8 mouse cellular contexts compared by ENCODE assay signal in the genomic region with DNA sequence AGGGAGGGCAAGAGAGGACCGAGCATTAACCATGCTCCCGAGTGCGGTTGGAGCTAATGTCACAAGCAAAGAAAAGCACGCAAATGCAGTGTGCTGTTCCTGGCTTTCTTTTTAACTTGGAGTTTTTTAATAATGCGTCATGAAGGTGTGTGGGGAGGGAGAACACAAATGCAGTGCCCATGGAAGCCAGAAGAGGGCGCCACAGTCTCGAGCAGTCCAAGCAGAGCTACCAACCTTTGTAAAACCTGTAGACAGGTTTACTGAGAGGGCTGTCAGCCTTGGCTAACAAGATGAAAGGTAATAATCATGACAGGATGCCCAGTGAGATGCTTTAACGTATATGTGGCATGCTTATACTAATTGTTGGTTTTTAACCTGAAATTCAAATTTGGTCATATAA. TPM values are rescaled to one million over a fixed set of nuclear protein-coding genes. Genes with fewer than 3 reads are reported as not detected.
A peak's percentile ranks its signal among the peaks of the same experiment; 100 is the strongest.
DNase-seq lines count a peak whose midpoint lies in the region; ATAC-seq and TF ChIP-seq lines count a peak whose summit lies in the region.

No protein-coding gene starts in this region.

- TF ChIP-seq POLR2A in kidney, adult 2 months (IDR thresholded peaks at IDR 0.05; ENCODE audit: low read depth, low read length): no peak

- H3K4me3 ChIP-seq in kidney, adult 2 months (ENCODE audit: insufficient read depth, low read depth, low read length): peak overlapping the region; percentile 24; the same call in 1 of the 2 replicates
- peak overlapping the region; percentile 23 for H3K4me3 ChIP-seq in limb, embryonic 13.5 days
- no peak overlapping the region for H3K4me3 ChIP-seq in midbrain, postnatal 0 days (ENCODE audit: low read depth, low read length)

- 8% methylated on average over 8 of the region's 8 CpGs for WGBS in kidney, adult 2 months
- 3% methylated on average over 8 of the region's 8 CpGs for WGBS in limb, embryonic 13.5 days
- WGBS in midbrain, postnatal 0 days: 5% methylated on average over 8 of the region's 8 CpGs

- peak; percentile 50 for DNase-seq in heart, adult 8-10 months (ENCODE audit: low spot score)
- no peak for DNase-seq in heart, adult 11 months
- DNase-seq in cerebellum, adult 9-10 months: peak; percentile 86
- DNase-seq in frontal cortex, postnatal 14 days (ENCODE audit: low spot score in 2 of 2): peak; percentile 34 to 70
- DNase-seq in kidney, adult 2 months: peak; percentile 69
- peak; percentile 83 for DNase-seq in midbrain, postnatal 0 days (ENCODE audit: low spot score)
- peak; percentile 84 for DNase-seq in splenic B cell, adult 2 months (ENCODE audit: low read depth, low spot score)

- H3K9ac ChIP-seq in limb, embryonic 13.5 days: no peak overlapping the region
- H3K9ac ChIP-seq in midbrain, postnatal 0 days (replicated peaks; ENCODE audit: low read length, poor library complexity, severe bottlenecking): peak overlapping the region; percentile 19; the same call in 1 of the 2 replicates

- H3K27ac ChIP-seq in kidney, adult 2 months (ENCODE audit: insufficient read depth, low read depth, low read length): no peak overlapping the region
- 0 out of 2 replicates have a peak overlapping the region, but pooled peaks have one; percentile 10 for H3K27ac ChIP-seq in limb, embryonic 13.5 days
- H3K27ac ChIP-seq in midbrain, postnatal 0 days (ENCODE audit: low read depth, low read length): peak overlapping the region; percentile 57

- no peaks in the 10 kb centered on the region for H3K4me1 ChIP-seq in kidney, adult 2 months (ENCODE audit: control insufficient read depth, insufficient read depth, low read length)
- peaks cover 42% of the 10 kb centered on the region for H3K4me1 ChIP-seq in limb, embryonic 13.5 days
- H3K4me1 ChIP-seq in midbrain, postnatal 0 days (ENCODE audit: insufficient read depth, low read length): peaks cover 13% of the 10 kb centered on the region

- TF ChIP-seq CTCF in kidney, adult 2 months (conservative IDR thresholded peaks at IDR 0.05; ENCODE audit: insufficient read depth, insufficient read length, low read depth, low read length): peak; percentile 85
- peak; percentile 95 for TF ChIP-seq CTCF in midbrain, postnatal 0 days (IDR thresholded peaks at IDR 0.05)

- no peak for ATAC-seq in limb, embryonic 13.5 days (ENCODE audit: low FRiP score, low read depth)
- ATAC-seq in midbrain, postnatal 0 days (ENCODE audit: low FRiP score): 0 out of 2 replicates have a peak, but pooled peaks have one; percentile 17

- H3K9me3 ChIP-seq in limb, embryonic 13.5 days: no peaks in the 10 kb centered on the region
- no peaks in the 10 kb centered on the region for H3K9me3 ChIP-seq in midbrain, postnatal 0 days (ENCODE audit: low read length)

- no peaks in the 10 kb centered on the region for H3K27me3 ChIP-seq in kidney, adult 2 months (replicated peaks; ENCODE audit: control insufficient read depth, insufficient read depth, low read length)
- H3K27me3 ChIP-seq in limb, embryonic 13.5 days: no peaks in the 10 kb centered on the region
- H3K27me3 ChIP-seq in midbrain, postnatal 0 days (ENCODE audit: insufficient read depth, low read length): no peaks in the 10 kb centered on the region
- no peaks in the 10 kb centered on the region for H3K27me3 ChIP-seq in splenic B cell, adult 2 months (ENCODE audit: control insufficient read depth, insufficient read depth, low read length, poor library complexity, severe bottlenecking)

- no peaks in the 10 kb centered on the region for H3K36me3 ChIP-seq in kidney, adult 2 months (ENCODE audit: control insufficient read depth, insufficient read depth, low read length)
- H3K36me3 ChIP-seq in limb, embryonic 13.5 days: no peaks in the 10 kb centered on the region
- no peaks in the 10 kb centered on the region for H3K36me3 ChIP-seq in midbrain, postnatal 0 days (ENCODE audit: insufficient read depth, low read length)
- H3K36me3 ChIP-seq in splenic B cell, adult 2 months (ENCODE audit: control insufficient read depth, insufficient read depth, low read length, poor library complexity, severe bottlenecking): no peaks in the 10 kb centered on the region

- H3K4me2 ChIP-seq in limb, embryonic 13.5 days (replicated peaks): peak overlapping the region; percentile 69
- peak overlapping the region; percentile 63 for H3K4me2 ChIP-seq in midbrain, postnatal 0 days (ENCODE audit: low read depth, low read length, poor library complexity, severe bottlenecking)

RNA-seq across cellular contexts. Expression of a gene that starts 6.6 kb away (rescaled TPM):
- total RNA-seq in heart, adult 8-10 months (2022): not detected
- polyA plus RNA-seq in kidney, adult 2 months (2012; rRNA removed): 0.05 and 0.16 TPM in 2 replicates
- polyA plus RNA-seq in limb, embryonic 13.5 days (2015; fragmentation: Nextera tagmentation; extraction: Ambion mirVana): 0.45 and 0.64 TPM in 2 replicates
- total RNA-seq in midbrain, postnatal 0 days (2014; rRNA removed): 0.38 and 0.93 TPM in 2 replicates
- polyA plus RNA-seq in midbrain, postnatal 0 days (2015; fragmentation: Nextera tagmentation; extraction: Ambion mirVana): 0.32 and 0.37 TPM in 2 replicates

RNA-seq across cellular contexts. Expression of a gene that starts 36.4 kb away (rescaled TPM):
- total RNA-seq in heart, adult 8-10 months (2022): 1 to 10 TPM in 2 of 4 experiments, under 1 TPM in 2; 0.73 to 1.3 (median 0.96) TPM
- 1.3 TPM in 2 replicates for polyA plus RNA-seq in kidney, adult 2 months (2012; rRNA removed)
- 17.3 and 18.8 TPM in 2 replicates for polyA plus RNA-seq in limb, embryonic 13.5 days (2015; fragmentation: Nextera tagmentation; extraction: Ambion mirVana)
- 7.6 and 8.6 TPM in 2 replicates for total RNA-seq in midbrain, postnatal 0 days (2014; rRNA removed)
- polyA plus RNA-seq in midbrain, postnatal 0 days (2015; fragmentation: Nextera tagmentation; extraction: Ambion mirVana): 2.4 and 3.6 TPM in 2 replicates

RNA-seq across cellular contexts. Expression of a gene that starts 36.5 kb away (rescaled TPM):
- total RNA-seq in heart, adult 8-10 months (2022): 10 to 100 TPM in 2 of 4 experiments, 1 to 10 TPM in 2; 6.2 to 10.7 (median 9.3) TPM
- polyA plus RNA-seq in kidney, adult 2 months (2012; rRNA removed): 5.4 and 7.2 TPM in 2 replicates
- 13.5 and 14.7 TPM in 2 replicates for polyA plus RNA-seq in limb, embryonic 13.5 days (2015; fragmentation: Nextera tagmentation; extraction: Ambion mirVana)
- 15.3 and 33.0 TPM in 2 replicates for total RNA-seq in midbrain, postnatal 0 days (2014; rRNA removed)
- 44.4 and 44.6 TPM in 2 replicates for polyA plus RNA-seq in midbrain, postnatal 0 days (2015; fragmentation: Nextera tagmentation; extraction: Ambion mirVana)
